Mouse (Mus musculus) heart, postnatal 14 days (tissue): ENCODE measurements around the gene R3hdml. TPM values are rescaled to one million over a fixed set of nuclear protein-coding genes. Genes with fewer than 3 reads are reported as not detected.
"Not testable (repeated sequence)": the region's sequence is repeated elsewhere in the genome, so short reads cannot be mapped to it uniquely, and the experiment has no call there.

Experiments used
- DNase-seq, 2 experiments: peaks; one replicate each; pipeline ENCODE4 v3.0.0; 2021 to 2022
- intact Hi-C: fragments of 180-260 bp; cut with DNase I; formaldehyde crosslinking; loops from one replicate; pipeline ENCODE4 v1.15.1; 2025
- long read RNA-seq, 2 experiments: library from polyadenylated mRNA; stranded (forward); transcript quantifications; one replicate each; pipeline ENCODE4 v2.0.0; 2021
- total RNA-seq, 2 experiments: library from RNA; stranded (reverse); gene quantifications; 2 replicates each; pipeline ENCODE4 v1.2.3; 2021

R3hdml gene
- not detected for total RNA-seq
- long read RNA-seq, experiment 1 = 0 reads
- long read RNA-seq, experiment 2 = 0 reads

GRCm38 (mm10) chr2:163492018-163492417 is at the start of gene R3hdml:
TSS of gene R3hdml (plus strand) at chr2:163492318.
- no peak for DNase-seq
- intact Hi-C loops = no loop called here

- intact Hi-C loops = no loop called here
- DNase-seq = peak; percentile 33 to 49
Measured at GRCm38 (mm10) chr2:163443543-163443942, 48.6 kb upstream of the R3hdml start.

GRCm38 (mm10) chr2:163444017-163444416 is 48.1 kb upstream of the R3hdml start:
- intact Hi-C loops = no loop called here
- DNase-seq = no peak

- intact Hi-C loops = no loop called here
- DNase-seq = no peak
Measured at GRCm38 (mm10) chr2:163447375-163447774, 44.7 kb upstream of the R3hdml start.

- no peak for DNase-seq
- intact Hi-C loops = no loop called here
Measured at GRCm38 (mm10) chr2:163449276-163449675, 42.8 kb upstream of the R3hdml start.

- intact Hi-C loops = no loop called here
- no peak for DNase-seq
Measured at GRCm38 (mm10) chr2:163450668-163451295, 41.3 kb upstream of the R3hdml start.

GRCm38 (mm10) chr2:163452738-163453137 is 39.4 kb upstream of the R3hdml start:
- intact Hi-C loops = no loop called here
- no peak for DNase-seq

- intact Hi-C loops = no loop called here
- DNase-seq = no peak
Measured at GRCm38 (mm10) chr2:163453378-163453777, 38.7 kb upstream of the R3hdml start.

- DNase-seq = peak in 1 of 2 experiments; percentile 36
- intact Hi-C loops = no loop called here
Measured at GRCm38 (mm10) chr2:163458539-163459265, 33.4 kb upstream of the R3hdml start.

- intact Hi-C loops = no loop called here
Measured at GRCm38 (mm10) chr2:163459380-163459779, 32.7 kb upstream of the R3hdml start.

GRCm38 (mm10) chr2:163460622-163461021 is 31.5 kb upstream of the R3hdml start:
- DNase-seq = no peak
- intact Hi-C loops = no loop called here

More at GRCm38 (mm10) chr2:163459380-163459779, 32.7 kb upstream of the R3hdml start:
- DNase-seq = peak; percentile 30 to 36

- DNase-seq, intact Hi-C loops: not testable (repeated sequence)
Measured at GRCm38 (mm10) chr2:163461307-163461706, 30.8 kb upstream of the R3hdml start.

- intact Hi-C loops = no loop called here
- no peak for DNase-seq
Measured at GRCm38 (mm10) chr2:163462386-163462785, 29.7 kb upstream of the R3hdml start.

GRCm38 (mm10) chr2:163462801-163463200 is 29.3 kb upstream of the R3hdml start:
- intact Hi-C loops = no loop called here
- no peak for DNase-seq

GRCm38 (mm10) chr2:163463251-163463769 is 28.8 kb upstream of the R3hdml start:
- DNase-seq = no peak
- intact Hi-C loops = no loop called here

- intact Hi-C loops = no loop called here
- DNase-seq = peak in 1 of 2 experiments; percentile 26
Measured at GRCm38 (mm10) chr2:163463998-163464397, 28.1 kb upstream of the R3hdml start.

- DNase-seq = peak; percentile 17 to 30
- intact Hi-C loops = no loop called here
Measured at GRCm38 (mm10) chr2:163464562-163464961, 27.6 kb upstream of the R3hdml start.

- intact Hi-C loops = no loop called here
- no peak for DNase-seq
Measured at GRCm38 (mm10) chr2:163466771-163467170, 25.3 kb upstream of the R3hdml start.

- intact Hi-C loops = no loop called here
- no peak for DNase-seq
Measured at GRCm38 (mm10) chr2:163467585-163467984, 24.5 kb upstream of the R3hdml start.

GRCm38 (mm10) chr2:163468866-163469265 is 23.3 kb upstream of the R3hdml start:
- intact Hi-C loops = no loop called here
- DNase-seq = no peak

GRCm38 (mm10) chr2:163469711-163470110 is 22.4 kb upstream of the R3hdml start:
- intact Hi-C loops = no loop called here
- DNase-seq = no peak

GRCm38 (mm10) chr2:163471136-163471535 is 21.0 kb upstream of the R3hdml start:
- DNase-seq = peak; percentile 31 to 52
- intact Hi-C loops = no loop called here
